Mouse (Mus musculus) kidney, adult 2 months (tissue): Measurements from ENCODE around the gene Cdc42se1.
A peak's percentile ranks its signal among the peaks of the same experiment; 100 is the strongest.

ENCODE experiments used
- CTCF ChIP-seq: fragments of 200-500 bp; conservative IDR thresholded peaks from 2 replicates; pipeline ENCODE4 v1.5.1; 2011; ENCODE audit warnings: low read depth, mild to moderate bottlenecking, control low read depth, low read length, moderate library complexity, mixed read lengths; ENCODE audit not compliant: insufficient read depth, insufficient read length
- POLR2A ChIP-seq: fragments of 200-500 bp; IDR thresholded peaks from one replicate; pipeline ENCODE4 v1.6.1; 2011; ENCODE audit warnings: low read depth, low read length, control low read depth

DNA sequence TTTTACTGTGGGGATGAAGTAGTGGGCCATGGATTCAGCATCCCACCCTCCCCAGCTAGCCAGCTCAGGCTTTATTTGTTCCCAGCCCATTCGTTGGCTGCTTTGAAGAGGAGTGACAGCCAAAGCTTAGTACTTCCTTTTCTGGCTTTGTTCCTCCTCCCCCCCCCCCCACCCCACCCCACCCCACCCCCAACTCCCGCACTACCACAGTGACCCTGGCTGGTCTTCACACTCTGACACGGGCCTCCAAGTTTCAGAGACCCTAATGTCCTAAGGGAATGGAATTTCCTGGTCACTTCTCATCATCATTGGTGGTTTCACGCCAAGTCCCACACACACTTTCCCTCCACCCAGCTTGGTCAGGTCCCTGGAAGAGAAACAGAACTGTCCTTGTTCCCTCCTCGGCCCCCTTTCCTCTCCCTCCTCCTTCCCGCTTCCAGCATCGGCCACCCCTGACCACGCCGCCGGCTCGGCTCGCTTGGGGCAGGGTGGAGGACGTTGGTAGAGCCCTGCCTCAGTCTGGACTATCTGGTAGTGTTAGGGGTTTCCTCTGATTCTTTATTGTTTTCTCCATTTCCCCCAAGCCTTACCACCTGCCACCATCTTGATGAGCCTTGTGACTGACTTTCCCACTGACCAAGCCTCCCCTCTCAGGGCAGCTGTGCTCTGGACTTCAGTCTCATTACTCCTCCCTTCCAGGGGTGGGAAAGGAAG, 1.4 kb downstream of the Cdc42se1 start:
- TF ChIP-seq CTCF, result no peak
- TF ChIP-seq POLR2A, result peak; percentile 51
